Mouse (Mus musculus): ENCODE data around the gene Tob1.

- TF ChIP-seq CTCF (IDR thresholded peaks at IDR 0.05; ENCODE audit: borderline replicate concordance, insufficient read depth, low read length), result no peak
- TF ChIP-seq POLR2A (IDR thresholded peaks at IDR 0.05; ENCODE audit: low read depth, low read length), result no peak
Observed at GRCm38 (mm10) chr11:94173726-94174146, 37.5 kb upstream of the Tob1 start.

Measured in embryonic fibroblast, embryonic 13.5 days (primary cell).